Mouse (Mus musculus) megakaryocyte, embryonic 14.5 days (primary cell): Measurements from ENCODE around the gene Myl7.

Source experiments
- FLI1 ChIP-seq: IDR thresholded peaks from 2 replicates; pipeline ENCODE4 v1.6.1; 2012; ENCODE audit warnings: low read length, inconsistent platforms, mixed read lengths
- GATA1 ChIP-seq: IDR thresholded peaks from 3 replicates; pipeline ENCODE4 v1.6.1; 2012; ENCODE audit warnings: mixed read lengths, low read length, inconsistent platforms, borderline replicate concordance

- no peak for TF ChIP-seq GATA1
- no peak for TF ChIP-seq FLI1
Observed at GRCm38 (mm10) chr11:5901950-5902349, 3.4 kb upstream of the Myl7 start.
